Mouse (Mus musculus): ENCODE results near the gene Crk.

The Crk gene

GRCm38 (mm10) chr11:75678747-75679438 lies at the start of gene Crk:
Crk (plus strand) TSS chr11:75679259.
- DNase-seq (ENCODE audit: low read depth), result peak; percentile 99

- no peak for DNase-seq (ENCODE audit: low read depth)
These were observed 49.0 kb upstream of the Crk start for GRCm38 (mm10) chr11:75630098-75630497.

- DNase-seq (ENCODE audit: low read depth), result peak; percentile 98
These were observed 48.3 kb upstream of the Crk start, which contains the start of gene Inpp5k for GRCm38 (mm10) chr11:75630645-75631229. Inpp5k (plus strand) TSS chr11:75630988.

GRCm38 (mm10) chr11:75631561-75632225 lies 47.4 kb upstream of the Crk start:
- DNase-seq (ENCODE audit: low read depth), result peak; percentile 72

GRCm38 (mm10) chr11:75632921-75633320 lies 46.1 kb upstream of the Crk start:
- DNase-seq (ENCODE audit: low read depth), result no peak

- DNase-seq (ENCODE audit: low read depth), result no peak
These were observed 44.3 kb upstream of the Crk start for GRCm38 (mm10) chr11:75634801-75635200.

- DNase-seq (ENCODE audit: low read depth), result peak; percentile 29
These were observed 43.7 kb upstream of the Crk start for GRCm38 (mm10) chr11:75635315-75635714.

- no peak for DNase-seq (ENCODE audit: low read depth)
These were observed 35.7 kb upstream of the Crk start for GRCm38 (mm10) chr11:75643323-75643722.

- no peak for DNase-seq (ENCODE audit: low read depth)
These were observed 34.4 kb upstream of the Crk start for GRCm38 (mm10) chr11:75644684-75645083.

GRCm38 (mm10) chr11:75647681-75648211 lies 31.3 kb upstream of the Crk start:
- peak; percentile 58 for DNase-seq (ENCODE audit: low read depth)

- no peak for DNase-seq (ENCODE audit: low read depth)
These were observed 29.9 kb upstream of the Crk start for GRCm38 (mm10) chr11:75649155-75649561.

GRCm38 (mm10) chr11:75650311-75650710 lies 28.7 kb upstream of the Crk start, which contains the start of gene Myo1c:
Myo1c (plus strand) TSS chr11:75650504.
- DNase-seq (ENCODE audit: low read depth), result no peak

GRCm38 (mm10) chr11:75650958-75651425 lies 28.1 kb upstream of the Crk start:
- no peak for DNase-seq (ENCODE audit: low read depth)

- DNase-seq (ENCODE audit: low read depth), result peak; percentile 90
These were observed 27.4 kb upstream of the Crk start for GRCm38 (mm10) chr11:75651426-75652221.

- DNase-seq (ENCODE audit: low read depth), result no peak
These were observed 26.7 kb upstream of the Crk start for GRCm38 (mm10) chr11:75652222-75652941.

- DNase-seq (ENCODE audit: low read depth), result peak; percentile 51
These were observed 25.9 kb upstream of the Crk start for GRCm38 (mm10) chr11:75652942-75653684.

- peak; percentile 94 for DNase-seq (ENCODE audit: low read depth)
These were observed 25.1 kb upstream of the Crk start for GRCm38 (mm10) chr11:75653781-75654470.

- peak; percentile 24 for DNase-seq (ENCODE audit: low read depth)
These were observed 24.3 kb upstream of the Crk start for GRCm38 (mm10) chr11:75654471-75655390.
